Mouse (Mus musculus): ENCODE results near the gene Gpr132.

GRCm38 (mm10) chr12:112829244-112829864, 38.7 kb downstream of the Gpr132 start, which contains the start of gene Cdca4:
- TF ChIP-seq CTCF (IDR thresholded peaks at IDR 0.05; ENCODE audit: control insufficient read depth, insufficient read depth, low read length) (no peak), POLR2A (IDR thresholded peaks at IDR 0.05; ENCODE audit: borderline replicate concordance, control insufficient read depth, low read depth, low read length) (peak; percentile 78)

Measured in bone marrow, adult 2 months (tissue).